Mouse (Mus musculus): ENCODE measurements around the gene Abl2.

GRCm38 (mm10) chr1:156642813-156643212 is 84.2 kb downstream of the Abl2 start:
- TF ChIP-seq CTCF (conservative IDR thresholded peaks at IDR 0.05 in 1 of 2, IDR thresholded peaks at IDR 0.05 in 1 of 2; ENCODE audit: low read depth in 2 of 2, low read length in 2 of 2) = no peak
- TF ChIP-seq POLR2A (IDR thresholded peaks at IDR 0.05; ENCODE audit: low read depth, low read length) = no peak
- no peak for TF ChIP-seq PAX5 (IDR thresholded peaks at IDR 0.05; ENCODE audit: low read length)
- TF ChIP-seq MYC (IDR thresholded peaks at IDR 0.05; ENCODE audit: low read depth, low read length) = no peak
- TF ChIP-seq MXI1 (IDR thresholded peaks at IDR 0.05; ENCODE audit: low read depth, low read length) = no peak
- no peak for TF ChIP-seq ZKSCAN1 (IDR thresholded peaks at IDR 0.05; ENCODE audit: borderline replicate concordance, low read depth, low read length)
- no peak for TF ChIP-seq ZMIZ1 (IDR thresholded peaks at IDR 0.05; ENCODE audit: low read depth, low read length)
- TF ChIP-seq CHD2 (IDR thresholded peaks at IDR 0.05; ENCODE audit: low read length) = no peak
- TF ChIP-seq UBTF (IDR thresholded peaks at IDR 0.05; ENCODE audit: low read depth, low read length) = no peak
- no peak for TF ChIP-seq MAX (IDR thresholded peaks at IDR 0.05; ENCODE audit: low read length)
- TF ChIP-seq NRF1 (IDR thresholded peaks at IDR 0.05; ENCODE audit: low read depth, low read length) = no peak
- TF ChIP-seq NELFE (IDR thresholded peaks at IDR 0.05; ENCODE audit: low read depth, low read length) = no peak
- TF ChIP-seq ELF1 (IDR thresholded peaks at IDR 0.05; ENCODE audit: low read depth, low read length) = no peak
- no peak for TF ChIP-seq MAFK (IDR thresholded peaks at IDR 0.05; ENCODE audit: insufficient replicate concordance, low read length)
